Mouse (Mus musculus): ENCODE data around the gene Prdm10. TPM values are rescaled to one million over a fixed set of nuclear protein-coding genes. Genes with fewer than 3 reads are reported as not detected.

Prdm10 gene
- polyA plus RNA-seq, 1 experiment, result 30.2 TPM

DNA sequence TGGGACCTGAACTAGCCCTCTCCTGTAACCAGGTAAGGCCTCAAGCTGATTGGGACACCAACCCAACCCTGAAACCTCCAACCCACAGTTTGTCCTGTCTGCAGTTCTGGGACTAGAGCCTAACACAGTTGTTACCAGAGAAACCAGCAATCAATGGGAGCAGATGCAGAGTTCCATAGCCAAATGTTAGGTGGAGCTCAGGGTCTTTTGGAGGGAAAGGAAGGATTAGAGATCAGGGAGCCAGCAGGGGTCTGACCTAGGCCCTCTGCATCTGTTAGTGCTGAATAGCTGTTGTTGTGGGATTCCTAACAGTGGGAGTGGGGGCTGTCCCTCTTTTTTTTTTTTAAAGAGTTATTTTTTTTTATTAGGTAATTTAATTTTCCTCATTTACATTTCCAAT is 96.3 kb downstream of the Prdm10 start:
- TF ChIP-seq CTCF (IDR thresholded peaks at IDR 0.05; ENCODE audit: borderline replicate concordance, extremely low read depth, insufficient read depth, insufficient read length), result no peak
- TF ChIP-seq POLR2A (IDR thresholded peaks at IDR 0.05; ENCODE audit: borderline replicate concordance, extremely low read depth, insufficient read depth, insufficient read length, poor library complexity, severe bottlenecking), result no peak
- DNase-seq (ENCODE audit: low read depth), result no peak

DNA sequence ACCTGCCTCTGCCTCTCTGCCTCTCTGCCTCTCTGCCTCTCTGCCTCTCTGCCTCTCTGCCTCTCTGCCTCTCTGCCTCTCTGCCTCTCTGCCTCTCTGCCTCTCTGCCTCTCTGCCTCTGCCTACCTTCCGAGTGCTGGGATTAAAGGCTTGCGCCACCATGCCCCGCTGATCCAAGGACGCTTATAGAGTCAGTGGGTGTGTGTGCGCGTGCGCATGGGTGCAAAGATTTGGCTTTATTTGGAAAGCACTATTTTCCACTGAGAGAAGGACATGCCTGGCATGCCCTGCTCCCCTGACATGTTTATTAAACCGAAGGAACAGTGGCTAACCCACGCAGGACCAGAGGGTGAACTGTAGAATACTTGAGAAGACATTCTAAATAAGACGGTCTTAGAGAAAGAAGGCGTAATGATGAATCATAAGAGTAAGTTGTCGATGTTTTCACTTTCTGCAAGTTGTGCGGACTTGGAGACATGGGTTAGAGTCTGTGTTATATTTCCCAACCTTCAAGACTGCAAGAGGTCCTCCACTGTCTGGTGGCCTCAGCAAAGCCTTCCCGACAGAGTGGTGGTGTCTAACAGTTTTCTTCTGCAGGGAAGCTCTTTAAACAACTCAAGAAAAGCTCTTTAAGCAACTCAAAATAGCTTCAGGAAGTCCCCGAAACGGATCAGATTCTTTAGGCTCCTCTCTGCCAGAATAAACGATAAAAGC is 104.6 kb downstream of the Prdm10 start:
- TF ChIP-seq POLR2A (IDR thresholded peaks at IDR 0.05; ENCODE audit: borderline replicate concordance, extremely low read depth, insufficient read depth, insufficient read length, poor library complexity, severe bottlenecking) (no peak), CTCF (IDR thresholded peaks at IDR 0.05; ENCODE audit: borderline replicate concordance, extremely low read depth, insufficient read depth, insufficient read length) (no peak)
- DNase-seq (ENCODE audit: low read depth), result no peak

DNA sequence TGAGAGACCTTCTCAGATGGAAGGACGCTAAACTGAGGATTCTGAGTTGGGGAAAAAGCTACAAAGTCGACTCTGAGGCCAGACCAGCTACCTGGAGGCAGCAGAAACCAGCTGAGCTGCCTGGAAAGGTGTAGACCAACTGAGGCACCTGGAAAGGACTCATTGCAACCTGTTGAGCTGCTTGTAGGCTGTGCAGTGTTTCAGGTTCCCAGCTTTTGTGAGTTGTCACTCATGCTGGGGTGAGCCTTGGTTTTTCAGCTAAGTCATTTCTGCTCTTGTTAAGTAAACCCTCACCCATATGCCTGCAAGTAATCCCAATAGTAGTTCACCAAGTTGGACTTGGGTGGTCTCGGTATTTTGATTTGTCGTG is 105.1 kb downstream of the Prdm10 start:
- no peak for DNase-seq (ENCODE audit: low read depth)

DNA sequence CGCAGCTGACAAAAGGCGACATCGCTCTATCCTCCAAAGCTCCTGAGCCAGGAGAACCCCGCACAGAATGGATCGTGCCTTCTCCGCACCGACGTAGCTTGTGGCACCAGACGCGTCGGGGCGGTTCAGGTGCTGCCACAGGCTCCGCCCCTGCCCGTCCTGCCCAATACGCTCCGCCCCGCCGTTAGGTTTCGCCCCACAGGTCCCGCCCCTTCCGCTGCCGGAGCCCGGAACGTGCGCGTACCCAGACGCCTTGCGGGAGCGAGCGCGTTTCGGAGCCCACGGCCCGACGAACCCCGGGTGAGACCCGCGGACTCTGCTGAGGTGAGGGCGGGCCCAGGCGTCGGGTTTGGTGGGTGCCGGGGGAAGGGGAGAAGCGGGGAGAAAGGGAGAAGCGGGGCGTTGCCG is 105.6 kb downstream of the Prdm10 start, which contains the start of gene Nfrkb:
Gene Nfrkb, plus strand, starts transcription at position 246 of the 408 bp plus-strand sequence.
- peak; percentile 97 for DNase-seq (ENCODE audit: low read depth)
- TF ChIP-seq CTCF (IDR thresholded peaks at IDR 0.05; ENCODE audit: borderline replicate concordance, extremely low read depth, insufficient read depth, insufficient read length) (no peak), POLR2A (IDR thresholded peaks at IDR 0.05; ENCODE audit: borderline replicate concordance, extremely low read depth, insufficient read depth, insufficient read length, poor library complexity, severe bottlenecking) (peak; percentile 82)

More for the DNA sequence above, 105.1 kb downstream of the Prdm10 start:
- TF ChIP-seq CTCF (IDR thresholded peaks at IDR 0.05; ENCODE audit: borderline replicate concordance, extremely low read depth, insufficient read depth, insufficient read length) (no peak), POLR2A (IDR thresholded peaks at IDR 0.05; ENCODE audit: borderline replicate concordance, extremely low read depth, insufficient read depth, insufficient read length, poor library complexity, severe bottlenecking) (no peak)

DNA sequence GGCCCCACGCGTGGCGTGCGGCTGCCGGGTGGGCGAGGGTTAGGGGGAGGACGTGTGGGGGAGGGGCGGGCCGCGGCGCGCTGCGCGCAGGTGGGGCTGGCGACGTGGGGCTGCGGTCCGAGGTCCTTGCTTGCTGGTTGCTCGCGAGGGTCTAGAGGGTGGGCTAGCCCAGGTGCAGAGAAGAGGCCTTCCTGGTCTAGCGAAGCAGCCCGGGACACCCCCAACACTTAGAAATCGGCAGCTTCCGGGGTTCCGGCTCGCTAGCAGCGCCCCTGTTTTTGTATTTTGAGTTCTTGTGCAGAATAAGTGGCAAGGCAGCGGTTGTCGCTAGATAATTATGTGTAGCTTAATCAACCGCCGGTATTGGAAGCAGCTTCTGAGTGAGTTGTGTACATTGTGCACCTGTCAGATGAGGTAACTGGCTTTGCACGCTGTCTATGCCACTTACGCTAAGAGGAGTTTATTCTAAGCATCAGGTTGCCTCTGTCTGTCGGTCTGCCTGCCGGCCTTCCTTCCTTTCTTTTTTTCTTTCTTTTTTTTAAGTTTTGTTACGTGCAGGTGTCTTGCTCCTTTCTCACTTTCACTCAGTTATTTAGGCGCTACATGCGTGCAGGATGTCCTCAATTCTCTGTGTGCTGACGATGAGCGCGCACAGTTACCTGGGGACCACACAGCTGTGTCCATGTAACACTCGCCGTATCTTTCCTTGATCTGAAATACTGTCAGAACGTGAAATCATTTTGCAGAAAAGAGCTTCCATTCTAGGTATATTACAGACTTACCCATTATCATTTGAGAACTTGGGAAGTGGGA is 106.2 kb downstream of the Prdm10 start:
- DNase-seq (ENCODE audit: low read depth), result peak; percentile 53
- TF ChIP-seq CTCF (IDR thresholded peaks at IDR 0.05; ENCODE audit: borderline replicate concordance, extremely low read depth, insufficient read depth, insufficient read length), result no peak
- no peak for TF ChIP-seq POLR2A (IDR thresholded peaks at IDR 0.05; ENCODE audit: borderline replicate concordance, extremely low read depth, insufficient read depth, insufficient read length, poor library complexity, severe bottlenecking)

DNA sequence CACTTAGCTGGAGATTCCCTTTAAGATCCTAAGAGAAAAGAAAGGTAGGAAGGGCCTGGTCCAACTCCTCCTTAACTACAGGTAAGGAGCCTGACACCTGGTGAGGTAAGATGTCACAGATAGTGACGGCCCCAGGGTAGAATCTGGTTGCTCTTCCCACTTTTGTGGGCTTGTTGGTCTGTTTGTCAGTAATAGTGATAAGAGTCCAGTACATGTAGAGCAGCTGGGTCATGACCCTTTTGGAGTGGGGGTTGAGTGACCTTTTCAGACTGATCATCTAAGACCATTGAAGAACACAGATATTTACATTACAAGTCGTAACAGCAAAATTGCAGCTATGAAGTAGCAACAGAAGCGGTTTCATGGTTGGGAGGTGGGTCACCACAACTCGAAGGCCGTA is 106.9 kb downstream of the Prdm10 start:
- TF ChIP-seq POLR2A (IDR thresholded peaks at IDR 0.05; ENCODE audit: borderline replicate concordance, extremely low read depth, insufficient read depth, insufficient read length, poor library complexity, severe bottlenecking) (no peak), CTCF (IDR thresholded peaks at IDR 0.05; ENCODE audit: borderline replicate concordance, extremely low read depth, insufficient read depth, insufficient read length) (no peak)
- no peak for DNase-seq (ENCODE audit: low read depth)

DNA sequence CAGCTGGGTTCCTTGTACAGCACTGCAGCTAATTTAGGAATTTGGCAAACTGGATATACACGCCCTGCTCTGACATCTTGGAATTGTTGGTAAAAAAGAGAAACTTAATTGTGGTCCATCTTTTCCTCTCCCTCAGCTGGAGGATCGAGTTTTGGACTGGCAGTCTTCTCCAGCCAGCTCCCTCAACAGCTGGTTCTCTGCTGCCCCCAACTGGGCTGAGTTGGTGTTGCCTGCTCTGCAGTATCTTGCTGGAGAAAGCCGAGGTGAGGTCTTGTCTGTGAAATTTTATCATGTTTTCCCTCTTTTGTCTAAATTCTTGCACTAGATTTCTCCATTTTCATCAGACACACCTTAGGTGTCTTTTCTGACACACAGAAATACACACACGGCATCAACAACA is 120.1 kb downstream of the Prdm10 start:
- TF ChIP-seq POLR2A (IDR thresholded peaks at IDR 0.05; ENCODE audit: borderline replicate concordance, extremely low read depth, insufficient read depth, insufficient read length, poor library complexity, severe bottlenecking), result no peak
- peak; percentile 90 for TF ChIP-seq CTCF (IDR thresholded peaks at IDR 0.05; ENCODE audit: borderline replicate concordance, extremely low read depth, insufficient read depth, insufficient read length)
- peak; percentile 67 for DNase-seq (ENCODE audit: low read depth)

DNA sequence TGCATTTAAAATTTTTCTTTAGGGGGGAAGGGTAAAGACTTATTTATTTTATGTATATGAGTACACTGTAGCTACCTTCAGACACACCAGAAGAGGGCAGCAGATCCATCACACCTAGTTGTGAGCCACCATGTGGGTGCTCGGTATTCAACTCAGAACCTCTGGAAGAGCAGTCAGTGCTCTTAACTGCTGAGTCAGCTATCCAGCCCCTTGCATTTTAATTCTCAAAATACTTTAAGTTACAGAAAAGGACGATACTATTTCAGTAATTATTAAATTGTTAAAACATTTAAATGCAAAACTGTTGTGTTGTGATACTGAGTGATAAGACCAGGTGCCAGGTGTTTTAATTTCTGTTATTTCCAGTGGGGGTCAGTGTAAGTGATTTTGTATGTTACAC is 124.0 kb downstream of the Prdm10 start:
- no peak for TF ChIP-seq POLR2A (IDR thresholded peaks at IDR 0.05; ENCODE audit: borderline replicate concordance, extremely low read depth, insufficient read depth, insufficient read length, poor library complexity, severe bottlenecking)
- no peak for TF ChIP-seq CTCF (IDR thresholded peaks at IDR 0.05; ENCODE audit: borderline replicate concordance, extremely low read depth, insufficient read depth, insufficient read length)
- DNase-seq (ENCODE audit: low read depth), result no peak

DNA sequence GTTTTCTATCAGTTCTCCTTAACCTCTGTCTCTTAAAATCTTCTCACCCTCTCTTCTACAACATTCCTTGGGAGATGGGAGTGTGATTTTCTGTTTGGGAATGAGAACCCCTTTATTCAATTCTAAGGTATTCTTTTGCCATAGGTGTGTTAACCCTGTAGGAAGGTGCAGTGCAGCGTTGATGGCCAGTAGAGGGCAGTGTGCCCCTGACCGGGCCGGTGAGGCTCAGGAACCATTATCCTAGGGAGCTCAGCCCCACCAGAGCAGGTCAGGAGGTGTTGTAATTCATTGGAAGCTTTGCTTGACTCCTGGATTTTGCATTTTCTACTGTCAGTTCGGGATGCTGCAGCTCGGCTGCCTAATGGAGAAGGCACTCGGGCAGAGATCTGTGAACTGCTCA is 124.9 kb downstream of the Prdm10 start:
- TF ChIP-seq CTCF (IDR thresholded peaks at IDR 0.05; ENCODE audit: borderline replicate concordance, extremely low read depth, insufficient read depth, insufficient read length), result peak; percentile 65; the same call in 1 of the 2 replicates
- TF ChIP-seq POLR2A (IDR thresholded peaks at IDR 0.05; ENCODE audit: borderline replicate concordance, extremely low read depth, insufficient read depth, insufficient read length, poor library complexity, severe bottlenecking), result no peak
- peak; percentile 12 for DNase-seq (ENCODE audit: low read depth)

DNA sequence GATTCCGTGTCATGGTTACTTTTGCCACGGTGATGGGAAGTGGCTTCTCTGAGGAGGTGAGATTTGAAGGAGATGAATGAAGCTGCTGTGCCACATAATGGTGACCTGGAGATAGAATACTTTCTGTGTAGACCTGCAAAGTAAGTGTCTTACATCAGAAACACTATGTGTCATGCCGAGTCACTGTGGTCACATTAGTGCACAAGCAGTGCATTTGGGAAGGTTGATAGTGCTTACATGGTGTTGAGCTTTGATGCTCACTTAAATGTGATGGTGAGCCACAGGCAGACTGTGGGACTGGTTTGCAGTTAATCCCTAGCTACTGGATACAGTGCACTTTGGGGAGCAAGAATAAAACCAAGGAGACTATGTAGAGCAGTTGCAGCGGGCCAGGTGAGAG is 131.8 kb downstream of the Prdm10 start:
- no peak for DNase-seq (ENCODE audit: low read depth)
- TF ChIP-seq POLR2A (IDR thresholded peaks at IDR 0.05; ENCODE audit: borderline replicate concordance, extremely low read depth, insufficient read depth, insufficient read length, poor library complexity, severe bottlenecking), result no peak
- TF ChIP-seq CTCF (IDR thresholded peaks at IDR 0.05; ENCODE audit: borderline replicate concordance, extremely low read depth, insufficient read depth, insufficient read length), result no peak

DNA sequence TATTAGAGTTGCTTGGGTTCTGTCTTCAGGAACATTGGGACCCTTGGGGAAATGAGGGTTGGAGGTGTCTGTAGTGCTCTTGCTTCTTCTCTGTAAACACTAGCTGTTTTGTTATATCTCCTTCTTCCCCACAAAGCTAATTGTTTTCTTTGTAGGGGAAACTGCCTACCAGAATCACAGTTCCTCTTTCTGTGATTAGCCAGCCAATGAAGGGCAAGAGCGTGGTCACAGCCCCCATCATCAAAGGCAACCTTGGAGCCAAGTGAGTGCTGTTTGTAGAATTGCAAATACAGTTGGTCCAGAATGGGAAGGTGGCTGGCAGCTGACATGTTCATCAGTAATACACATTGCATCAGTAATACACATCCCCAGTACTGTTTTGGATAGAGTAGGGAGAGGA is 138.5 kb downstream of the Prdm10 start:
- no peak for DNase-seq (ENCODE audit: low read depth)
- TF ChIP-seq POLR2A (IDR thresholded peaks at IDR 0.05; ENCODE audit: borderline replicate concordance, extremely low read depth, insufficient read depth, insufficient read length, poor library complexity, severe bottlenecking) (no peak), CTCF (IDR thresholded peaks at IDR 0.05; ENCODE audit: borderline replicate concordance, extremely low read depth, insufficient read depth, insufficient read length) (no peak)

Data from brain, embryonic 14.5 days (tissue).